Mouse (Mus musculus): ENCODE measurements at regions not wholly inside any gene's neighbourhood (a gene's known extent, or its start where the extent isn't known, plus 50 kb on each side); places are given as distances from the start of the nearest gene placed in this dataset.

GRCm38 (mm10) chr9:61810456-61810855 is 103.9 kb downstream of the Rplp1 start:
- Histone ChIP-seq H3K9me3 (ENCODE audit: control insufficient read depth, low read length) (no peaks in the 10 kb centered on the region), H3K36me3 (ENCODE audit: control insufficient read depth, insufficient read depth, low read length) (no peaks in the 10 kb centered on the region), H3K27me3 (ENCODE audit: control insufficient read depth, insufficient read depth, low read depth, low read length) (no peaks in the 10 kb centered on the region), H3K4me3 (ENCODE audit: low read length) (no peak overlapping the region), H3K4me1 (replicated peaks; ENCODE audit: control insufficient read depth, insufficient read depth, low read length) (peaks cover 23% of the 10 kb centered on the region), H3K9ac (ENCODE audit: low read length) (no peak overlapping the region), H3K27ac (ENCODE audit: low read length) (no peak overlapping the region), H3K4me2 (ENCODE audit: low read depth, low read length) (no peak overlapping the region)
- no peak for ATAC-seq (ENCODE audit: low read depth)
- 58% methylated on average over 4 of the region's 4 CpGs for whole genome bisulfite sequencing

GRCm38 (mm10) chr9:61808351-61809225 is 105.8 kb downstream of the Rplp1 start:
- Histone ChIP-seq H3K27ac (ENCODE audit: low read length) (peak overlapping the region; percentile 85), H3K9me3 (ENCODE audit: control insufficient read depth, low read length) (no peaks in the 10 kb centered on the region), H3K9ac (ENCODE audit: low read length) (no peak overlapping the region), H3K4me2 (ENCODE audit: low read depth, low read length) (no peak overlapping the region), H3K27me3 (ENCODE audit: control insufficient read depth, insufficient read depth, low read depth, low read length) (no peaks in the 10 kb centered on the region), H3K4me1 (replicated peaks; ENCODE audit: control insufficient read depth, insufficient read depth, low read length) (peaks cover 23% of the 10 kb centered on the region), H3K4me3 (ENCODE audit: low read length) (no peak overlapping the region), H3K36me3 (ENCODE audit: control insufficient read depth, insufficient read depth, low read length) (no peaks in the 10 kb centered on the region)
- ATAC-seq (ENCODE audit: low read depth), result peak; percentile 95
- 49% methylated on average over 12 of the region's 12 CpGs for WGBS

- Histone ChIP-seq H3K36me3 (ENCODE audit: control insufficient read depth, insufficient read depth, low read length) (no peaks in the 10 kb centered on the region), H3K9ac (ENCODE audit: low read length) (no peak overlapping the region), H3K27ac (ENCODE audit: low read length) (no peak overlapping the region), H3K4me2 (ENCODE audit: low read depth, low read length) (no peak overlapping the region), H3K4me1 (replicated peaks; ENCODE audit: control insufficient read depth, insufficient read depth, low read length) (peaks cover 23% of the 10 kb centered on the region), H3K27me3 (ENCODE audit: control insufficient read depth, insufficient read depth, low read depth, low read length) (no peaks in the 10 kb centered on the region), H3K9me3 (ENCODE audit: control insufficient read depth, low read length) (no peaks in the 10 kb centered on the region), H3K4me3 (ENCODE audit: low read length) (no peak overlapping the region)
- WGBS, result 81% methylated on average over 2 of the region's 2 CpGs
- no peak for ATAC-seq (ENCODE audit: low read depth)
These were observed 108.4 kb downstream of the Rplp1 start for GRCm38 (mm10) chr9:61805971-61806370.

- no peak for ATAC-seq (ENCODE audit: low read depth)
- Histone ChIP-seq H3K36me3 (ENCODE audit: control insufficient read depth, insufficient read depth, low read length) (no peaks in the 10 kb centered on the region), H3K27me3 (ENCODE audit: control insufficient read depth, insufficient read depth, low read depth, low read length) (no peaks in the 10 kb centered on the region), H3K4me3 (ENCODE audit: low read length) (no peak overlapping the region), H3K4me2 (ENCODE audit: low read depth, low read length) (no peak overlapping the region), H3K9ac (ENCODE audit: low read length) (no peak overlapping the region), H3K4me1 (replicated peaks; ENCODE audit: control insufficient read depth, insufficient read depth, low read length) (peaks cover 18% of the 10 kb centered on the region), H3K9me3 (ENCODE audit: control insufficient read depth, low read length) (no peaks in the 10 kb centered on the region), H3K27ac (ENCODE audit: low read length) (no peak overlapping the region)
- WGBS, result 56% methylated on average over 3 of the region's 3 CpGs
These were observed 110.8 kb downstream of the Rplp1 start for GRCm38 (mm10) chr9:61803555-61803954.

- ATAC-seq (ENCODE audit: low read depth), result no peak
- Histone ChIP-seq H3K4me3 (ENCODE audit: low read length) (no peak overlapping the region), H3K9ac (ENCODE audit: low read length) (no peak overlapping the region), H3K4me2 (ENCODE audit: low read depth, low read length) (no peak overlapping the region), H3K36me3 (ENCODE audit: control insufficient read depth, insufficient read depth, low read length) (no peaks in the 10 kb centered on the region), H3K27ac (ENCODE audit: low read length) (no peak overlapping the region), H3K4me1 (replicated peaks; ENCODE audit: control insufficient read depth, insufficient read depth, low read length) (peaks cover 12% of the 10 kb centered on the region), H3K9me3 (ENCODE audit: control insufficient read depth, low read length) (no peaks in the 10 kb centered on the region), H3K27me3 (ENCODE audit: control insufficient read depth, insufficient read depth, low read depth, low read length) (no peaks in the 10 kb centered on the region)
- 60% methylated on average over 5 of the region's 5 CpGs for WGBS
These were observed 111.6 kb downstream of the Rplp1 start for GRCm38 (mm10) chr9:61802694-61803093.

GRCm38 (mm10) chr9:61799535-61799934 is 114.8 kb downstream of the Rplp1 start:
- 30% methylated on average over 1 of the region's 1 CpGs for WGBS
- ATAC-seq (ENCODE audit: low read depth), result no peak

GRCm38 (mm10) chr9:61795910-61796309 is 118.4 kb downstream of the Rplp1 start:
- H3K4me1 ChIP-seq (replicated peaks; ENCODE audit: control insufficient read depth, insufficient read depth, low read length), result no peaks in the 10 kb centered on the region
- no peak overlapping the region for H3K9ac ChIP-seq (ENCODE audit: low read length)
- H3K9me3 ChIP-seq (ENCODE audit: control insufficient read depth, low read length), result peaks cover 3% of the 10 kb centered on the region; the same call in 1 of the 2 replicates
- no peak overlapping the region for H3K4me2 ChIP-seq (ENCODE audit: low read depth, low read length)
- ATAC-seq (ENCODE audit: low read depth), result peak; percentile 20; the same call in 1 of the 2 replicates
- H3K36me3 ChIP-seq (ENCODE audit: control insufficient read depth, insufficient read depth, low read length), result no peaks in the 10 kb centered on the region
- no peak overlapping the region for H3K4me3 ChIP-seq (ENCODE audit: low read length)
- H3K27me3 ChIP-seq (ENCODE audit: control insufficient read depth, insufficient read depth, low read depth, low read length), result no peaks in the 10 kb centered on the region
- H3K27ac ChIP-seq (ENCODE audit: low read length), result no peak overlapping the region
- 55% methylated on average over 5 of the region's 5 CpGs for WGBS

More at GRCm38 (mm10) chr9:61799535-61799934, 114.8 kb downstream of the Rplp1 start:
- Histone ChIP-seq H3K4me2 (ENCODE audit: low read depth, low read length) (no peak overlapping the region), H3K27ac (ENCODE audit: low read length) (no peak overlapping the region), H3K27me3 (ENCODE audit: control insufficient read depth, insufficient read depth, low read depth, low read length) (no peaks in the 10 kb centered on the region), H3K4me1 (replicated peaks; ENCODE audit: control insufficient read depth, insufficient read depth, low read length) (no peaks in the 10 kb centered on the region), H3K4me3 (ENCODE audit: low read length) (no peak overlapping the region), H3K9ac (ENCODE audit: low read length) (no peak overlapping the region), H3K36me3 (ENCODE audit: control insufficient read depth, insufficient read depth, low read length) (no peaks in the 10 kb centered on the region), H3K9me3 (ENCODE audit: control insufficient read depth, low read length) (no peaks in the 10 kb centered on the region)

GRCm38 (mm10) chr9:61791435-61792064 is 122.8 kb downstream of the Rplp1 start:
- Histone ChIP-seq H3K9me3 (ENCODE audit: control insufficient read depth, low read length) (peaks cover 3% of the 10 kb centered on the region; the same call in 1 of the 2 replicates), H3K4me3 (ENCODE audit: low read length) (no peak overlapping the region), H3K27ac (ENCODE audit: low read length) (no peak overlapping the region), H3K4me2 (ENCODE audit: low read depth, low read length) (no peak overlapping the region), H3K36me3 (ENCODE audit: control insufficient read depth, insufficient read depth, low read length) (no peaks in the 10 kb centered on the region), H3K27me3 (ENCODE audit: control insufficient read depth, insufficient read depth, low read depth, low read length) (no peaks in the 10 kb centered on the region), H3K4me1 (replicated peaks; ENCODE audit: control insufficient read depth, insufficient read depth, low read length) (peaks cover 5% of the 10 kb centered on the region; the same call in 1 of the 2 replicates), H3K9ac (ENCODE audit: low read length) (no peak overlapping the region)
- WGBS, result 72% methylated on average over 11 of the region's 11 CpGs
- no peak for ATAC-seq (ENCODE audit: low read depth)

GRCm38 (mm10) chr9:61790849-61791248 is 123.5 kb downstream of the Rplp1 start:
- Histone ChIP-seq H3K4me2 (ENCODE audit: low read depth, low read length) (no peak overlapping the region), H3K27me3 (ENCODE audit: control insufficient read depth, insufficient read depth, low read depth, low read length) (no peaks in the 10 kb centered on the region), H3K4me1 (replicated peaks; ENCODE audit: control insufficient read depth, insufficient read depth, low read length) (peaks cover 5% of the 10 kb centered on the region; the same call in 1 of the 2 replicates), H3K9me3 (ENCODE audit: control insufficient read depth, low read length) (peaks cover 3% of the 10 kb centered on the region; the same call in 1 of the 2 replicates), H3K27ac (ENCODE audit: low read length) (no peak overlapping the region), H3K9ac (ENCODE audit: low read length) (no peak overlapping the region), H3K4me3 (ENCODE audit: low read length) (no peak overlapping the region), H3K36me3 (ENCODE audit: control insufficient read depth, insufficient read depth, low read length) (no peaks in the 10 kb centered on the region)
- 70% methylated on average over 2 of the region's 2 CpGs for WGBS
- ATAC-seq (ENCODE audit: low read depth), result no peak

All from lung, embryonic 16.5 days (tissue).